Mouse (Mus musculus) bone marrow macrophage, adult 2 months (primary cell): Measurements from ENCODE around the gene Zrsr2.

Experiments used
- CTCF ChIP-seq: IDR thresholded peaks from 2 replicates; pipeline ENCODE4 v1.5.1; 2012; ENCODE audit warnings: low read depth, mild to moderate bottlenecking, low read length, moderate library complexity
- POLR2A ChIP-seq: IDR thresholded peaks from 2 replicates; pipeline ENCODE4 v1.6.1; 2012; ENCODE audit warnings: mild to moderate bottlenecking, low read depth, low read length, borderline replicate concordance

GRCm38 (mm10) chrX:163981092-163981491 is 22.6 kb upstream of the Zrsr2 start:
- TF ChIP-seq CTCF (no peak), POLR2A (no peak)
